Comparison of ENCODE assay signal across 11 mouse cellular contexts in the genomic region with DNA sequence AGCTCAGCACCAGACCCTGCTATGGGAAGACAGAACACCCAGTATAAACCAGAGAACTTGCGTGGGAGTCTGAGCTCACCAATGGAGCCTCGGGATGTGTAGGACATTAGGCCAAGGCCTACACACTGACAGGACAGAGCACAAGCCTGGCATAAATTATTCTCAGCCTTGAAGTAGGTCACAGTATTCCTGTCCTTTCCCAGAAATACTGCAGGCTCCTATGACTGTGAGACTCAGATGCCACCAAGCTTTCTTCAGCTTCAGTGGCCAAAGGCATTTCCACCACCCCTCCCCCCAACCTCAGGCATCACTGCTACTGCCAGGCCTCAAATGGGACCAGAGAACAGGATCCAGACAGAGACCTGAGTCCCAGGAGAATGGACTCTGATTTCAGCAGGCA. TPM values are rescaled to one million over a fixed set of nuclear protein-coding genes. Genes with fewer than 3 reads are reported as not detected.
DNase-seq lines count a peak whose midpoint lies in the region; ATAC-seq lines count a peak whose summit lies in the region.
"Had no signal": no experiment of that assay in that cellular context is flagged by ENCODE, and none has a peak within 500 bp of the region (broad histone marks: within the 10 kb centered on the region; RNA-seq: fewer than 3 reads in every experiment).

No protein-coding gene starts in this region.

- intact Hi-C loops in left cerebral cortex, postnatal 14 days (cut with DNase I) = no loop called here

- peak; percentile 55 for ATAC-seq in frontal cortex, adult (ENCODE audit: low TSS enrichment)
- ATAC-seq: hindbrain, embryonic 16.5 days had no signal

- DNase-seq in adrenal gland, adult 2 months = peak; percentile 35
- DNase-seq in adrenal gland, adult 18-20 months (ENCODE audit: low spot score in 2 of 2) = no peak
- DNase-seq in frontal cortex, postnatal 10 days (ENCODE audit: low spot score in 2 of 2) = no peak
- DNase-seq in left cerebral cortex, postnatal 14 days (ENCODE audit: low spot score in 2 of 2) = peak; percentile 7 to 50
- DNase-seq in left cerebral cortex, adult 9 months (ENCODE audit: low spot score in 2 of 2) = no peak
- peak; percentile 7 to 31 for DNase-seq in kidney, postnatal 36 days
- DNase-seq in thymus, postnatal 0 days (ENCODE audit: low spot score) = no peak
- DNase-seq: gastrocnemius, adult 2 months; right cerebral cortex, postnatal 4 days had no signal

RNA-seq across cellular contexts. Expression of a gene that starts 54.7 kb away (rescaled TPM):
- total RNA-seq in adrenal gland, adult 2 months (2021) = 10 to 100 TPM; 10.3 to 18.8 TPM
- 2.3 and 2.6 TPM in 2 replicates for polyA plus RNA-seq in adrenal gland, adult 2 months (2012; rRNA removed)
- total RNA-seq in adrenal gland, adult 18-20 months (2021) = 10 to 100 TPM; 15.0 to 16.4 TPM
- 100 to 1,000 TPM; 123 to 133 TPM for total RNA-seq in left cerebral cortex, postnatal 14 days (2021)
- polyA plus RNA-seq in thymus, postnatal 0 days (2015; fragmentation: Nextera tagmentation; extraction: Ambion mirVana) = 0.55 and 0.92 TPM in 2 replicates

Comparison
In these comparisons a context has a peak if more than half of its experiments do, and no peak if none do; other contexts are left out.
1. DNase-seq: peak in adrenal gland, adult 2 months (single experiment), left cerebral cortex, postnatal 14 days (2 of 2) and kidney, postnatal 36 days (2 of 2); none in adrenal gland, adult 18-20 months (0 of 2), frontal cortex, postnatal 10 days (0 of 2), left cerebral cortex, adult 9 months (0 of 2) and thymus, postnatal 0 days (single experiment).
2. RNA of a gene that starts 54.7 kb away (total RNA-seq): 123 to 133 TPM in left cerebral cortex, postnatal 14 days; 10.3 to 18.8 TPM in adrenal gland, adult 2 months and 15.0 to 16.4 TPM in adrenal gland, adult 18-20 months; every median in the first group is over 4 times any median in the second.